Mouse (Mus musculus) effector memory CD4-positive, alpha-beta T cell, adult 7 months (primary cell): ENCODE measurements around the gene Supt20. TPM values are rescaled to one million over a fixed set of nuclear protein-coding genes. Genes with fewer than 3 reads are reported as not detected.

Experiments
- polyA plus RNA-seq: library from polyadenylated mRNA; unstranded; fragments of 100-300 nt; shearing (Covaris generic); gene quantifications from one replicate; pipeline ENCODE4 v1.2.1, GENCODE M21; 2017

Supt20 gene
- polyA plus RNA-seq, result 180 TPM

GRCm38 (mm10) chr3:54692202-54693055 is at the start of gene Supt20:
Supt20 (plus strand) TSS chr3:54692807.

GRCm38 (mm10) chr3:54714253-54714652 is 21.6 kb downstream of the Supt20 start, which contains the start of gene Gm21958:
Gm21958 (minus strand) TSS chr3:54714353.

GRCm38 (mm10) chr3:54735247-54736046 is 42.8 kb downstream of the Supt20 start, which contains the start of the genes Exosc8 and Alg5:
Exosc8 (minus strand) TSS chr3:54735393.
Alg5 (plus strand) TSS chr3:54735539.

DNA sequence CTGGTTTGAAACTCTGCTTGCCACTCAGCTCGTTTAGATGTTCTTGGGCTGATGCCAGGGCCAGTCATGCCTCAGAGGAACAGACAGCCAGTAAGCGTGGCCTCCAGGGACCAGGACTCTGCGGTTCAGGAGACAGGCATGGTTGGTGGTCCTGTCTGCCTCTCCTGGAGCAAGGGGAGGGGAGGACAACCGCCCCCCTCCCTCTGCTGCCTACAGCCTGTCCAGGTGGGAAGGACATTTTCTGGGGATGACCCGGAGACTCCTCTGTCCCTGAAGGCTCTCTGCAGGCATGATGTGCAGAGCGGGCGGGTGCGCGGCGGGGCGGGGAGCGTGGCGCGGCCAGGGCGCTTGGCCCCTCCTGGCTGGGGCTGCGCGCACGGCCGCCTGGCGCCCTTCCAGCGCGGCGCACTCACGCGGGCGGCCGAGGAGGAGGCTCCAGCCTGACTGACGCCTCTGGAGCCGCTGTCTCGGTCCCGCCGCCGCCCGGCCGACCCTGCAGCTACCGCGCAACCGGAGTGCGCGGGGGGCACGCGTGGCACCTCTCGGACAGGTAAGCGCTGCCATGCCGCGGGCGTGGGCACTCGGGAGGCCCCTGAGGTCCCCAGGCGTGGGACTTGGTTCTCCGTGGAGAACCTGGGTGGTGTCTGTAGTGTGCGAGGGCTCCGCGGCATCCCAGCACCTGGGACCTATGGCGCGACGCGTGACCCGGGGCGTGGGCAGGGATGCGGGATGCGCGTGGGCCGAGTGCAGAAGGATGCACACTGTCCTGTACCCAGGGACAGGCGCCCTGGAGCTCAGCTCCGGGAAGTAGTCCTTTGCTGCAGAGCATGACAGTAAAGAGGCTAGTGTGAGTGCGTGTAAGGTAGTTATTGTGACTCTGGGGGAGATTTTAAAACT is 62.8 kb downstream of the Supt20 start, which contains the start of gene Smad9:
Gene Smad9 (plus strand): TSS at position 438 of the 897 bp plus-strand sequence.

Other genes starting within 250 kb of the Supt20 start
- gene Gm21958, start 21.5 kb downstream of the Supt20 start, polyA plus RNA-seq, result not detected
- gene Exosc8, start 42.6 kb downstream of the Supt20 start, polyA plus RNA-seq, result 105 TPM
- gene Alg5, start 42.7 kb downstream of the Supt20 start, polyA plus RNA-seq, result 52.2 TPM
- not detected for gene Smad9, start 62.8 kb downstream of the Supt20 start, polyA plus RNA-seq
- gene Rfxap, start 115.0 kb downstream of the Supt20 start, polyA plus RNA-seq, result 81.1 TPM
- gene Sertm1, start 223.1 kb downstream of the Supt20 start, polyA plus RNA-seq, result not detected